Mouse (Mus musculus) stomach, embryonic 15.5 days (tissue): ENCODE data around the gene Iqce. TPM values are rescaled to one million over a fixed set of nuclear protein-coding genes. Genes with fewer than 3 reads are reported as not detected.
"Not testable (repeated sequence)": the region's sequence is repeated elsewhere in the genome, so short reads cannot be mapped to it uniquely, and the experiment has no call there.

Source experiments
- ATAC-seq: fragments of 200-750 bp; cut with Nextera tagmentation; 2 replicates; pipeline ENCODE4 v1.8.0; 2017; ENCODE audit warnings: low read depth, moderate number of reproducible peaks, moderate TSS enrichment; ENCODE audit not compliant: insufficient read depth, low FRiP score
- H3K27ac ChIP-seq: fragments of 300-500 bp; sonication (generic); 2 replicates; pipeline ENCODE4 v1.5.1; 2015; ENCODE audit warnings: mild to moderate bottlenecking, inconsistent platforms
- H3K27me3 ChIP-seq: fragments of 300-500 bp; sonication (generic); replicated peaks from 2 replicates; pipeline ENCODE4 v1.6.1; 2015; ENCODE audit warnings: inconsistent platforms
- H3K36me3 ChIP-seq: fragments of 300-500 bp; sonication (generic); 2 replicates; pipeline ENCODE4 v1.6.1; 2015; ENCODE audit warnings: inconsistent platforms
- H3K4me1 ChIP-seq: fragments of 300-500 bp; sonication (generic); 2 replicates; pipeline ENCODE4 v1.6.1; 2015; ENCODE audit warnings: inconsistent platforms
- H3K4me2 ChIP-seq: fragments of 300-500 bp; sonication (generic); 2 replicates; pipeline ENCODE4 v1.6.1; 2015; ENCODE audit warnings: mild to moderate bottlenecking, inconsistent platforms
- H3K4me3 ChIP-seq: fragments of 300-500 bp; sonication (generic); replicated peaks from 2 replicates; pipeline ENCODE4 v1.5.1; 2015; ENCODE audit warnings: inconsistent platforms
- H3K9ac ChIP-seq: fragments of 300-500 bp; sonication (generic); 2 replicates; pipeline ENCODE4 v1.6.1; 2015; ENCODE audit warnings: inconsistent platforms
- H3K9me3 ChIP-seq: fragments of 300-500 bp; sonication (generic); 2 replicates; pipeline ENCODE4 v1.6.1; 2016; ENCODE audit warnings: inconsistent platforms
- WGBS: fragments of 180-500 bp; shearing (Covaris S2); methylation state at CpG from one replicate; pipeline ENCODE4 v1.1.7; 2015; 5-methylcytosine and 5-hydroxymethylcytosine counted together
- polyA plus RNA-seq: library from polyadenylated mRNA; unstranded; fragments of >200 nt; fragmentation: Nextera tagmentation; extraction: Ambion mirVana; gene quantifications from 2 replicates; pipeline ENCODE4 v1.2.1, GENCODE M21; 2015

Iqce gene
- polyA plus RNA-seq, 1 experiment from 2014 or later, result 20.3 TPM

DNA sequence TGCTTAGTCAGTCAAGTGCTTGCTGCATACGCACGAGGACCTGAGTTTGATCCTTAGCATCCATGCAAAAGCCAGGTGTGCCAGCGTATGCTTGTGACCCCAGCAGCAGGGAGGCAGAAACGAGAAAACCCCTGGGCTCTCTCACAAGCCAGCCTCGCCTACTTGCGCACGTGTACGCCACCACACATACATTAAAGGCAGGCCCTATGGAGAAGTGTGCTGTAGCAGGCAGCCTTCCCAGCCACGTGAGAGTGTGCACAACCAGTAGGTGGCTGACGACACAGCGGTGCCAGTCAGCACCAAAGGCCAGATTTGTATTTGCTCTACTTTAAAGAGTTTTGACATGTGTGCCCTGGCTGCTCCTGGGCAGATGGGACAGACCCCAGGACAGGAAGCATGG, 26.5 kb downstream of the Iqce start:
- H3K4me2 ChIP-seq, result no peak overlapping the region
- no peak overlapping the region for H3K4me3 ChIP-seq
- no peaks in the 10 kb centered on the region for H3K27me3 ChIP-seq
- ATAC-seq, result no peak
- 87% methylated on average over 11 of the region's 11 CpGs for WGBS
- H3K9ac ChIP-seq, result no peak overlapping the region
- no peaks in the 10 kb centered on the region for H3K4me1 ChIP-seq
- no peak overlapping the region for H3K27ac ChIP-seq
- 0 out of 2 replicates have a peak, but pooled peaks cover 13% of the 10 kb centered on the region for H3K36me3 ChIP-seq
- H3K9me3 ChIP-seq, result no peaks in the 10 kb centered on the region

DNA sequence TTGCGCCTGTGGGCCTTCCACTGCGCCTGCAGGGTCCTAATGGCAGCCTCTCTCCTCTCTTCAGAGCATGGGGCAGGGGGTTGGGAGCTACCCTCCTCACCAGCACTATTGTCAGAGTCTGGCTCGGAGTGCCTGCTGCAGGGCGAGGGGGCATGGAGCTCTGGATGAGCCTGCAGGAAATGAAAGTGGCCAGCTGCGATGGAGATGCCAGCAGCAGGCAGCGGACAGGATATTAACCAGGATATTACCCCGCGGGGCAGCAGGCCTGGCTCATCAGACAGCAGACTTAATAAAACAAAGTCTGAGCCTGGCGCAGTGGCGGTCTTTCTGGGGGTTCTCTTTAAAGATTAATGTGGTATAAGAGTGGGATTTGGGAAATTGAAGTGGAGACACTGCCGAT, 27.1 kb downstream of the Iqce start:
- 0 out of 2 replicates have a peak, but pooled peaks cover 13% of the 10 kb centered on the region for H3K36me3 ChIP-seq

DNA sequence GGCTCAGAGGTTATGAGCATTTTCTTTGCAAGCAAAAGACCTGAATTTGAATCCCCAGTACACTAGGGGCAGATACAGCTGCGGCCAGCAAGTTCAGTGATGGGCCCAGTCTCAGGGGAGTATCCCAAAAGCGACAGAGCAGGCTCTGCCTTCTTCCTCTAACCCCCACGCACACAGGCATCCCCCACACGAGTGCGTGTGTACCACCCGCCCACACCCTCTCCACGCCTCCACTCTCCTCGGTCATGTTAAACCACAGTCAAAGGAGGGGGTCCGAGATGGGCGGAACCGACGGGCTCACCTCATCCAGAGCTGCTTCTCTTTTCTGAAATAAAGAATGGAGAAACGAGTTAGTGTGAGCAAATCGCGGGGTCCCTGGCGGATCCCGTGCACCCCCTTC, 28.1 kb downstream of the Iqce start:
- H3K36me3 ChIP-seq, result peaks cover 17% of the 10 kb centered on the region
- WGBS, result 83% methylated on average over 17 of the region's 17 CpGs
- no peak overlapping the region for H3K4me3 ChIP-seq
- peak overlapping the region; percentile 52; the same call in 1 of the 2 replicates for H3K27ac ChIP-seq
- no peak for ATAC-seq
- no peak overlapping the region for H3K9ac ChIP-seq
- H3K9me3 ChIP-seq, result no peaks in the 10 kb centered on the region
- H3K4me1 ChIP-seq, result no peaks in the 10 kb centered on the region
- no peak overlapping the region for H3K4me2 ChIP-seq
- H3K27me3 ChIP-seq, result no peaks in the 10 kb centered on the region

More for the DNA sequence above, 27.1 kb downstream of the Iqce start:
- Histone ChIP-seq H3K27ac (no peak overlapping the region), H3K4me2 (no peak overlapping the region), H3K4me3 (no peak overlapping the region), H3K9me3 (no peaks in the 10 kb centered on the region), H3K27me3 (no peaks in the 10 kb centered on the region), H3K9ac (no peak overlapping the region), H3K4me1 (no peaks in the 10 kb centered on the region)
- no peak for ATAC-seq
- WGBS, result 83% methylated on average over 11 of the region's 11 CpGs

DNA sequence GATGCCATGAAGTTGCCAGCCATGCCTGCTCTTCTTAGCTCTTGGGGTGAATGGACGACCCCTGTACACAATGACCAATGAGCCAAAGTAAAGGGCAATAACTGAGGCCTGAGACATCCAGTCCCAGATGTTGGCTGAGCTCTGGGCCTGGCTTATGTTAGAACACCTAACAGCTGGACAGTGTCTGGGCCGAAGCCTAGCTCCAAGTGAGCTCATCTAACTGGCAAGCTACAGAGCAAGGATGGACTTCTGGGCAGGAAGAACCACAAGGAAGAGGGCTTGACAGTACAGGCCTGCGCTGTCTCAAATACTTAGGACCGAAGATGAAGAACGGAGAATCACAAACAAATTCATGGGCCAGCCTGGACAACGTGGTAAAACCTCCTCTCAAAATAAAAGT, 29.6 kb downstream of the Iqce start:
- H3K9ac ChIP-seq, H3K27me3 ChIP-seq, H3K9me3 ChIP-seq, H3K4me2 ChIP-seq, H3K4me1 ChIP-seq, H3K4me3 ChIP-seq: not testable (repeated sequence)
- WGBS, result 62% methylated on average over 6 of the region's 6 CpGs
- ATAC-seq, result peak; percentile 71
- Histone ChIP-seq H3K36me3 (peaks cover 30% of the 10 kb centered on the region), H3K27ac (peak overlapping the region; percentile 84)

DNA sequence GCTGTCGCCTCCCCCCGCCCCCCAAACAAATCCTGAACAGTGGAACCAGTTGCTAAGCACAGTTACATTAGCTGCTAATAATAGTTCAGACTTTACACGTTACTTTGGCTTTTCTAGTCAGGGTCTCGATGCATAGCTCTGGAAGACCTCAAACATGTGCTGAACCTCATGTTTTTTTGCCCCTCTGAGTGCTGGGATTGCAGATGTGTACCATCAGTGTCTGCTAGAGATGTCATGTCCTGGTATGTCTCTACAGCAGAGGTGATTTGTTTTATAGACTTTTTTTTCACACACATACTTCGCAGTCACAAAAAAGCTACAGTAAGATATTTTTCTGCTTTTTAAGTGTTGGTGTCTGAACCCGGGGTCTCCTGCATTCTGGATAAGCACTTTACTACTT, 30.1 kb downstream of the Iqce start:
- Histone ChIP-seq H3K4me1 (no peaks in the 10 kb centered on the region), H3K4me3 (no peak overlapping the region), H3K9ac (no peak overlapping the region), H3K36me3 (peaks cover 25% of the 10 kb centered on the region), H3K4me2 (no peak overlapping the region), H3K9me3 (peaks cover 3% of the 10 kb centered on the region; the same call in 1 of the 2 replicates), H3K27me3 (no peaks in the 10 kb centered on the region), H3K27ac (peak overlapping the region; percentile 84)
- 52% methylated on average over 6 of the region's 6 CpGs for WGBS
- peak; percentile 59 for ATAC-seq

DNA sequence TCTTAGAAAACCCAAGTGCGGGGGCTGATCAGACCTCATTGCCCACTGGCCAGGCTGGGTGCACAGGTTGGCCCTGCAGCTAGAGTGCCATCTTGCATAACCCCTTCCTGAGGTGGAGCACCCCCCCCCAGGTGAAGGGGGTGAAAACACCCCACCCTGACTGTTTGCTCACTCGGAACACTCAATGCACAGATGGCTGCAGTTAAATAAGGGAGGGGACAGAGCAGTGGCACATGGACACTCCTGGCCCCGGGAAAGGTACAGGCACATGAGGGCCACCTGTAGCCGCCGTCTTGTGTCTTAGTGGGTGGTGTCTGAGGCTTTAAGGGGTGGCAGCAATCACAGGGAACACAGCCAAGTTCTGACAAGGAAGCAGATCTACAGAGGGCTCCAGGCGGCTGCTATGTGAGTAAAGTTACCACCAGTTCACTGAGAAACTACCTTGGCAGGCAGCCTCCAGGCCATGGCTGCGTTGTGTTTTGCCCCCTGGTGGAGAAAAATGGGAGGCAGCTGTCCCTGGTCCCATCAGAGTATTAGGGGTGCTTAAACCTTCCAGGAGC, 38.5 kb downstream of the Iqce start:
- Histone ChIP-seq H3K4me1 (peaks cover 34% of the 10 kb centered on the region), H3K4me3 (no peak overlapping the region), H3K27me3 (no peaks in the 10 kb centered on the region), H3K4me2 (no peak overlapping the region), H3K36me3 (peaks cover 9% of the 10 kb centered on the region), H3K27ac (peak overlapping the region; percentile 57; the same call in 1 of the 2 replicates), H3K9ac (no peak overlapping the region), H3K9me3 (peaks cover 2% of the 10 kb centered on the region; the same call in 1 of the 2 replicates)
- 40% methylated on average over 7 of the region's 7 CpGs for WGBS
- peak; percentile 65 for ATAC-seq

DNA sequence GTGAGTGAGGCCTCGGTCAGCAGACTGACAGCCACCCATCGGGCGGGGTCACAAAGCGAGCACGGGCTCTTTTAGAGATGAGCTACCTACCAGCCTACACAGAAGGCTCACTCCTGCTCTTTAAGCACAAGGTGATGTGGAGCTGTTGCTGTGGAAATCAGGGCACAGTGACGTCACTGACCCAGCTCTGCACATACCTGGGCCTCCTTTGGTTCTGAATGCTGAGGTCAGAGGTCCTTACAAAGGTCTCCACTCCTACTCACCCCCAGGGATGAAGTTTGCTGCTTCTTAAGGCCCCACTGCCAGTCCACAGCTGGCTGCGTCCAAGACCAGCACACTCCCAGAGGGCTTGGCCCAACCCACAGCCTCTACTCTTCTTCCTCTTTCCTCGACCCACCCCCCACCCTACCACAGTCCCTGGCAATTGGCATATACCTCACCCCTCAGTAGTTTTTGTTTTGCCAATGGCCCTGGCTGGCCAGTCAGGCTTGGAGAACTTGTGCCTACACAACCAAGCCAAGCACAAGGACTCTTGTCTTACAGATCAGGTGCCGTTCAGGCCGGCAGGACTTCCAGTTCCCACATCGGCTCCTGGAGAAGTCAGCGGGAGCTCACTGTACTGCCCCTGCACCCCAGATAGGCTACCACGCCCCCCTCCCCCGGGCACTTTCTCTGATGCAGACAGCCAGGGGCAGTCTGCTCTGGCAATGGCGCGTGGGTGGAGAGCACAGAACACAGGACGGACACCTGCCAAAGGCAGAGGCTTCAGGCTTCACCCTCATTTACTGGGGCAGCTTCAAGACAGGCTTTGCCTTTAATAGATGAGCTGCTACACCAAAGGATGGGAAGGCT, 39.2 kb downstream of the Iqce start:
- 0 out of 2 replicates have a peak overlapping the region, but pooled peaks have one; percentile 57 for H3K27ac ChIP-seq
- H3K9ac ChIP-seq, result no peak overlapping the region
- H3K27me3 ChIP-seq, result no peaks in the 10 kb centered on the region
- peaks cover 34% of the 10 kb centered on the region for H3K4me1 ChIP-seq
- H3K4me2 ChIP-seq, result no peak overlapping the region
- no peaks in the 10 kb centered on the region for H3K9me3 ChIP-seq
- ATAC-seq, result 0 out of 2 replicates have a peak, but pooled peaks have one; percentile 7
- H3K36me3 ChIP-seq, result 0 out of 2 replicates have a peak, but pooled peaks cover 3% of the 10 kb centered on the region
- WGBS, result 64% methylated on average over 17 of the region's 17 CpGs
- no peak overlapping the region for H3K4me3 ChIP-seq

DNA sequence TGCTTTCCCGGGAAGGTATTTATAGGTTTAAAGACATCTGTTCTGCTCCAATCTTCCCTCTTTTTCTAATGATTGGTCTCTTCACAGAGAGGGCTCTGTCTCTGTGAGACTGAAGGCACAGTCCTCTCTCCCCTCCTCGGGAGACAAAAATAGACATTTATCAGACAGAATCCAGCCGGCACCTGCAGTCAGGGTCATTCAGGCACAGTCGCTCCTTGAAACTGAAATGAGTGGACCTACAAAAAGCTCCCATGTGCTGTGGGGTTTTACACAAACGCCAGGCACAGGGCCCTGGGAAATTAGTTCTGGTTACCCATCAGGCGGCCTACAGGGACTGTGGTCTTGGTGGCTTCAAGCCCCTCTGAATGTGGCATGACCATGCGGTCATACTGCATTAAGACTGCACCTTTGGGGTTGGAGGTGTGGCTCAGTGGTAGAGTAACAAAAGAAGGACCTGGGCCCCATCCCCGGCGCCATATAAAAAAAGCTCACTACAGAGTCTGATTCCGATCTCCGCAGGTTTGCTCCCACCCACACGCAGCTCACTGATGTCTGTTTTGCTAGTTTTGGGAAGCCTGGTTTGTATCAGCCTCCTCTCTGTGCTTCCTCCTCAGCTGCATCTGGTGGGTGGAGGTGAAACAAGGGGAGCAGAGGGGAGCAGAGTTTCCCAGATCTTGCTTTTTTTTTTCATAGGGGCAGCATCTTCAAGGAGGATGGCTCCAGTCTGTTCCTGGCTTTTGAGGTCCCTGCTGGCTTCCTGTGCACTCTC, 40.1 kb downstream of the Iqce start:
- Histone ChIP-seq H3K36me3 (no peaks in the 10 kb centered on the region), H3K27me3 (no peaks in the 10 kb centered on the region), H3K9ac (no peak overlapping the region), H3K9me3 (no peaks in the 10 kb centered on the region), H3K4me3 (no peak overlapping the region), H3K4me1 (peaks cover 34% of the 10 kb centered on the region), H3K27ac (peak overlapping the region; percentile 41), H3K4me2 (no peak overlapping the region)
- no peak for ATAC-seq
- 46% methylated on average over 12 of the region's 12 CpGs for WGBS

DNA sequence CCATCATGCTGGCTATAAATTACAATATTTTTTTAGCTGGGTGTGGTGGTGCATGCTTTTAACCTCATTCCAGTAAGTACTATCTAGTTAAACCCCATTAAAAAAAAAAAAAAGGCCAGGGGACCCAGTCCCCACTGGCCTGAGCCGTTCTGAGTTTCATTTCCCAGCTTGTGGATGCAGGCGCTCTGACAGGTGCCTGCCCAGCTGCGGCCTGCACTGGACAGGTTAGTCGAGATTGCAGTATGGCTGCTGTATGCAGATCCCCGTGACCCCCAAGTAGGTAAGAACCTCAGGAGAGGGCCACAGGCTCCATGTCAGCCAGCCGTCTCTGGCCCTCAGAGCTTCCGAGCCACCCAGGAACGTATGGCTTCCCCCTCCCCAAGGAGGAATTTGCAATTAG, 40.8 kb downstream of the Iqce start:
- Histone ChIP-seq H3K4me1 (peaks cover 34% of the 10 kb centered on the region), H3K4me3 (no peak overlapping the region), H3K27ac (peak overlapping the region; percentile 41), H3K9me3 (no peaks in the 10 kb centered on the region), H3K36me3 (no peaks in the 10 kb centered on the region), H3K27me3 (no peaks in the 10 kb centered on the region), H3K4me2 (no peak overlapping the region), H3K9ac (no peak overlapping the region)
- no peak for ATAC-seq
- WGBS, result 49% methylated on average over 8 of the region's 8 CpGs

DNA sequence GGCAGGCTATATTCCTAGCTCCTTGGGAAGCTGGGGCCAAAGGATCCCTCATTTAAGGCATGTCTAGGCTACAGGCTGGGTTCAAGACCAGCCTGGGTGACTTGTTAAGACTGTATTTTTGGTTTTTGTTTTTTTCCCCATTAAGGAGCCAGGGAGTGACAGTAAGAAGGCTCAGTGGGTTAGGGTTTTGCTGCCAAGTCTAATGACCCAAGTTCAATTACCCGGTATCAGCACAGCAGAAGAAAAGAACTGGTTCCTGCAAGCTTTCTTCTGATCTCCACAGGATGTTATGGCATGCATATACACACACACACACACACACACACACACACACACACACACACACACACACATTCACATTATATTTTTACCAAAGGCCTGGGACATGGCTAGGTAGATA, 41.8 kb downstream of the Iqce start:
- ATAC-seq, result no peak
- H3K4me2 ChIP-seq, result no peak overlapping the region

DNA sequence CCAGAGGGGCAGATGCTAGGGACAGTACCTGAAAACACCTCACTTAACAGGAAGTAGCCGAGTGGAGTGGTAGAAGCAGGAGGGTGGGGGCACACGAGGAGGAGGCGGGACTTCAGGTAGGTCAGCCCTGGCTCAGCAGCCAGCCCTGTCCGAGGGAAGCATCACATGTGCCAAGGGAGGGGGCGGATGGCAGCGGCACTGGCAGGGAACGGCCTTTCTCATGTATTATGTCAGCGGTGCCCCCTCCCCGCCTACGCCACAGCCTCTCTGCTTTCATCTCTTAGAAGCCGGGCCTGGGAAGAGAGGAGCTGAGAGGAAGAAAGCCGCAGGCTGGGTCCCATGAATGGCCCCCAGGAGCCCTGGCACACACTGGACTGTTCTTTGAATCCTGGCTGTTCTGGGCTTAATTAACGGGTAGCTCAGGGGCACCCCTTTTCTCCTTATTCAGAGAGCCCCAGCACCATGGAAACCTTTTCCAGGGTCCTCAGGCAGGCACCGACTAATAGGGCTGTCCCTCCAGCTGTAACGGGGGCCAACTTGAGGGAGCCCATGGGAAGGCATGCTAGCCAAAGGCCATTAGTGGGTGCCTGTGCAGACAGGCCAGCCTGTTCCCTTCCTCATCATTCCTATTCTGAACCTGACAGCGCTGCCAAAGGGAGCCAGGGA, 42.4 kb downstream of the Iqce start:
- WGBS, result 41% methylated on average over 16 of the region's 16 CpGs

More for the DNA sequence above, 41.8 kb downstream of the Iqce start:
- H3K9ac ChIP-seq, result no peak overlapping the region
- H3K4me3 ChIP-seq, result no peak overlapping the region
- no peaks in the 10 kb centered on the region for H3K9me3 ChIP-seq
- H3K36me3 ChIP-seq, result no peaks in the 10 kb centered on the region
- H3K4me1 ChIP-seq, result peaks cover 34% of the 10 kb centered on the region
- 85% methylated on average over 1 of the region's 1 CpGs for WGBS
- no peaks in the 10 kb centered on the region for H3K27me3 ChIP-seq
- H3K27ac ChIP-seq, result no peak overlapping the region

More for the DNA sequence above, 42.4 kb downstream of the Iqce start:
- H3K4me1 ChIP-seq, result peaks cover 34% of the 10 kb centered on the region
- H3K9me3 ChIP-seq, result no peaks in the 10 kb centered on the region
- no peak for ATAC-seq
- H3K4me2 ChIP-seq, result no peak overlapping the region
- no peaks in the 10 kb centered on the region for H3K36me3 ChIP-seq
- no peak overlapping the region for H3K9ac ChIP-seq
- H3K27me3 ChIP-seq, result no peaks in the 10 kb centered on the region
- H3K4me3 ChIP-seq, result no peak overlapping the region
- H3K27ac ChIP-seq, result no peak overlapping the region
